Mouse (Mus musculus) erythroblast, embryonic 14.5 days (primary cell): ENCODE measurements around the gene Pom121l2. TPM values are rescaled to one million over a fixed set of nuclear protein-coding genes. Genes with fewer than 3 reads are reported as not detected.
"Not testable (repeated sequence)": the region's sequence is repeated elsewhere in the genome, so short reads cannot be mapped to it uniquely, and the experiment has no call there.

Experiments
- H3K27me3 ChIP-seq: 2 replicates; pipeline ENCODE4 v1.6.1; 2012; ENCODE audit warnings: inconsistent platforms; ENCODE audit not compliant: control insufficient read depth
- H3K36me3 ChIP-seq: 2 replicates; pipeline ENCODE4 v1.6.1; 2012; ENCODE audit warnings: mild to moderate bottlenecking, inconsistent platforms; ENCODE audit not compliant: control insufficient read depth
- H3K4me1 ChIP-seq: 2 replicates; pipeline ENCODE4 v1.6.1; 2012; ENCODE audit warnings: inconsistent platforms; ENCODE audit not compliant: control insufficient read depth
- H3K4me3 ChIP-seq: replicated peaks from 2 replicates; pipeline ENCODE3; 2012; ENCODE audit warnings: moderate library complexity, mild to moderate bottlenecking, inconsistent platforms
- H3K9me3 ChIP-seq: 2 replicates; pipeline ENCODE4 v1.6.1; 2012; ENCODE audit warnings: low read length, inconsistent platforms, mixed read lengths; ENCODE audit not compliant: control insufficient read depth
- GATA1 ChIP-seq: IDR thresholded peaks from 2 replicates; pipeline ENCODE4 v1.6.1; 2012; ENCODE audit warnings: low read length, inconsistent platforms, mixed read lengths
- TAL1 ChIP-seq: IDR thresholded peaks from 3 replicates; pipeline ENCODE4 v1.6.1; 2012; ENCODE audit warnings: low read length, inconsistent platforms, mixed read lengths
- polyA plus RNA-seq: library from polyadenylated mRNA; stranded (reverse); fragments of >175 nt; gene quantifications from 2 replicates; pipeline ENCODE4 v1.2.3, GENCODE M21; 2012

The Pom121l2 gene
- polyA plus RNA-seq, 1 experiment: not detected

DNA sequence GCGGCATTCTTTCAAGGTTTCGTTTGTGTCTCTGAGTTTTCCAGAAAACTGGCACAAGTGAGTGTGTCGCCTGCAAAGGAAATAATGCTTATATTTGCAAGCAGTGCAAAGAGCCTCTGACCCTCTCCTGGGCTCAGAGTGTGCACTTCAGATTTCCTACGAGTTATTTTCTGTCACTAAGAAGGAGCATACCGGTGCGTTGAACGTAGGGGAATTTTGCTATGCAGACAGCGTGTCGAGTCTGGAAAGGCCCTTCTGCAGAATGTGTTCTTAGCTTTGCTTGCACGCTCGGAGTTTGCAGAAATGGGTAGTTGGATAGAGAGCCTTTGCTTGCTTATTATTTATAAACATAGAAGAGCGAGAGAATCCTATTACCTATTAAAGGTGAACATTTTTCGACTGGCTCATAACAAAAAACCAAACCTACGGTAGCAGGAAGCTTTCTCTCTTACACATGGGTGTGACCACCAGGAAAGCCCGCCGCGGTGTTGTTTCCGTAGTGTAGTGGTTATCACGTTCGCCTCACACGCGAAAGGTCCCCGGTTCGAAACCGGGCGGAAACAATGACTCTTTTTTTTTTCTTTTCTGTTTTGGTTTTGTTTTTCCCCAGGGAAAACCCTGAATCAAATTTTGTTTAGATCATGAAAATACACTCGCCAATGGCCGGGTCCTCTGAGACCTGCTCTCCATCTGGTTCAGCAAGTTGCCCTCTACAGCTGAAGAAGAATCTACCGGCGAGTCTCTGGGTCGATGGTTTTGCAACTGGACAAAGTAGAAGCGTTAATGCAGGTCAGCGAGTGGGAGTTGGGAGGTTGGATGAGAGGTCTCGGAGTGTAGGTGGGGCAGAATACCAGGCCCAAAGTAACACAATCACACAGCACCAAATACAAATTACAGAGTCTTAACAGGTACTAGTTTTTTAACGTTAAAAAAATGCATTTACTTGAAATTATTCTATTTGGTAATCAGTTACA, 45.4 kb downstream of the Pom121l2 start:
- peak overlapping the region; percentile 64 for H3K4me3 ChIP-seq
- H3K27me3 ChIP-seq: no peaks in the 10 kb centered on the region
- peaks cover 2% of the 10 kb centered on the region; the same call in 1 of the 2 replicates for H3K36me3 ChIP-seq
- TF ChIP-seq TAL1: no peak
- TF ChIP-seq GATA1: no peak
- H3K9me3 ChIP-seq: no peaks in the 10 kb centered on the region
- peaks cover 51% of the 10 kb centered on the region for H3K4me1 ChIP-seq

GRCm38 (mm10) chr13:22028673-22029460, 47.9 kb downstream of the Pom121l2 start:
- Histone ChIP-seq H3K36me3 (peaks cover 14% of the 10 kb centered on the region), H3K9me3 (no peaks in the 10 kb centered on the region), H3K27me3 (no peaks in the 10 kb centered on the region), H3K4me1 (peaks cover 56% of the 10 kb centered on the region), H3K4me3 (peak overlapping the region; percentile 67)
- TF ChIP-seq GATA1: no peak
- no peak for TF ChIP-seq TAL1

DNA sequence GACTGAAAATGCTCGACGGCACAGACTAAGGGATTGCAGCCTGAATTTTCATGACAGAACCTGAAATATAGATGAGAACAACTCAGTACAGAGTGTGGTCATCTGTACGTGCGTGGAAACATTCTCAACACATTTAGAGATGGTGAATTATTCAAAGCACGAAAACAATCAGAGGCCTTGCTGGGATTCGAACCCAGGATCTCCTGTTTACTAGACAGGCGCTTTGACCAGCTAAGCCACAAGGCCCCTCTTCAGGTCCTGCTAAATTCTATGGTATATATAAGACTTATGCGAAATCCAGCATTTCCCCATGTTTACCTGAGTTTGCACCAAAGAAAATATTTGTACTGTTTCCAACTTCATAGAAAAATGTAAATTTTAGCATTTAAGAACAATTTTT, 48.9 kb downstream of the Pom121l2 start:
- no peak for TF ChIP-seq TAL1
- TF ChIP-seq GATA1: no peak
- H3K4me1 ChIP-seq: peaks cover 57% of the 10 kb centered on the region
- no peaks in the 10 kb centered on the region for H3K9me3 ChIP-seq
- H3K36me3 ChIP-seq: peaks cover 14% of the 10 kb centered on the region
- peak overlapping the region; percentile 67 for H3K4me3 ChIP-seq
- no peaks in the 10 kb centered on the region for H3K27me3 ChIP-seq

DNA sequence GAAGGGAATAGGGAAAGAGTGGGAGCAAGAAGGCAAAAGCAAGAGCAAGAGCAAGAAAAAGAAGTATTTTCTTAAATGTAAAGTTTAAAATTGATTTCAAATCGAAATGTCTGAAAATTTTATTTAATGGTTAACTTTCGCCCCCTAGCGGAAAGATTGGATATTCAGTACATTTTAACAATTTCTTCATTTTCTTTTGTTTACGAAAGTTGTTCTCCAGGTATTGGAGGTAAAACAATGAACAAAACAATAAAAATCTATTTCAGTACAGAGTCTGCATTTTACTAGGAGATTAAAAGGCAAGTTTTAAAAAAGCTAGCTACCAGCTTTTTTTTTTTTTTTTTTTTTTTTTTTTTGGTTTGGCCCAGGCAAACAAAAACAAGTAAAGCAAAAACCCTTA, 49.5 kb downstream of the Pom121l2 start:
- H3K36me3 ChIP-seq: peaks cover 14% of the 10 kb centered on the region
- H3K4me3 ChIP-seq: no peak overlapping the region
- TF ChIP-seq TAL1: no peak
- no peaks in the 10 kb centered on the region for H3K9me3 ChIP-seq
- peaks cover 54% of the 10 kb centered on the region for H3K4me1 ChIP-seq
- H3K27me3 ChIP-seq: no peaks in the 10 kb centered on the region

GRCm38 (mm10) chr13:22033741-22034442, 52.9 kb downstream of the Pom121l2 start:
- no peaks in the 10 kb centered on the region for H3K27me3 ChIP-seq
- H3K9me3 ChIP-seq: no peaks in the 10 kb centered on the region
- TF ChIP-seq GATA1 (no peak), TAL1 (no peak)
- H3K36me3 ChIP-seq: peaks cover 14% of the 10 kb centered on the region
- peaks cover 63% of the 10 kb centered on the region for H3K4me1 ChIP-seq
- peak overlapping the region; percentile 74 for H3K4me3 ChIP-seq

GRCm38 (mm10) chr13:22034443-22035266, 53.7 kb downstream of the Pom121l2 start:
- H3K36me3 ChIP-seq: peaks cover 14% of the 10 kb centered on the region
- peaks cover 63% of the 10 kb centered on the region for H3K4me1 ChIP-seq
- no peaks in the 10 kb centered on the region for H3K27me3 ChIP-seq
- H3K9me3 ChIP-seq: no peaks in the 10 kb centered on the region
- TF ChIP-seq GATA1 (no peak), TAL1 (no peak)
- peak overlapping the region; percentile 74 for H3K4me3 ChIP-seq

GRCm38 (mm10) chr13:22035267-22036148, 54.5 kb downstream of the Pom121l2 start, which contains the start of the genes Hist1h2ah and Hist1h2bk:
Gene Hist1h2ah, minus strand, starts transcription at chr13:22035568.
Gene Hist1h2bk, plus strand, starts transcription at chr13:22035870.
- Histone ChIP-seq H3K4me3 (peak within 1 kb of the TSS; percentile 78), H3K4me1 (peaks cover 65% of the 10 kb centered on the region), H3K36me3 (peaks cover 14% of the 10 kb centered on the region)
- not testable (repeated sequence) for H3K9me3 ChIP-seq, H3K27me3 ChIP-seq
